Mouse (Mus musculus) gastrocnemius, postnatal 25 days (tissue): ENCODE results near the gene Asf1b. TPM values are rescaled to one million over a fixed set of nuclear protein-coding genes. Genes with fewer than 3 reads are reported as not detected.

Experiments used
- microRNA-seq, 2 experiments: library from miRNA; unstranded; fragments of <30 nt; microRNA quantifications; one replicate each; pipeline ENCODE4 v1.2.0; 2021; ENCODE audit warnings: borderline replicate concordance in 2 of 2
- total RNA-seq, 2 experiments: library from RNA; stranded (reverse); gene quantifications; 1 replicate in 1 of 2; 2 replicates in 1 of 2; pipeline ENCODE4 v1.2.3; 2021

Gene Asf1b
- total RNA-seq, 2 experiments from 2014 or later, result 0.54 to 0.96 TPM

Small RNA genes within 50 kb of the gene (microRNA-seq; reads per million reads assigned to microRNA genes)
- gene Gm44330, result 0 reads per million in 2 experiments
- gene Gm44450, result 0 reads per million in 2 experiments
- 6.4 to 6.6 reads per million in 2 experiments for gene Mir1199
- gene Mir8111, result 4.8 to 5.9 reads per million in 2 experiments

Other genes starting within 250 kb of the Asf1b start
- 10 to 100 TPM; 11.2 to 13.2 TPM for gene Ddx39, start 240.3 kb upstream of the Asf1b start, total RNA-seq
- 10 to 100 TPM; 21.7 to 26.2 TPM for gene Adgre5, start 214.2 kb upstream of the Asf1b start, total RNA-seq
- gene Adgrl1, start 55.4 kb upstream of the Asf1b start, total RNA-seq, result 10 to 100 TPM; 23.7 to 26.0 TPM
- gene Gm10644, start 302 bp upstream of the Asf1b start, total RNA-seq, result under 1 TPM; 0.24 to 0.26 TPM
- 100 to 1,000 TPM; 163 to 177 TPM for gene Prkaca, start 17.5 kb downstream of the Asf1b start, total RNA-seq
- gene Samd1, start 42.2 kb downstream of the Asf1b start, total RNA-seq, result 10 to 100 TPM; 15.6 to 16.7 TPM
- gene 1700067K01Rik, start 46.0 kb downstream of the Asf1b start, total RNA-seq, result under 1 TPM; 0.33 to 0.35 TPM
- 1 to 10 TPM; 3.3 to 5.9 TPM for gene 2210011C24Rik, start 56.7 kb downstream of the Asf1b start, total RNA-seq
- gene Palm3, start 66.0 kb downstream of the Asf1b start, total RNA-seq, result under 1 TPM; 0.26 to 0.32 TPM
- 1 to 10 TPM in 1 of 2 experiments, under 1 TPM in 1; 0.69 to 1.2 TPM for gene Il27ra, start 87.1 kb downstream of the Asf1b start, total RNA-seq
- not detected for gene Rln3, start 89.5 kb downstream of the Asf1b start, total RNA-seq
- 1 to 10 TPM; 1.3 to 1.6 TPM for gene Gm10643, start 109.6 kb downstream of the Asf1b start, total RNA-seq
- gene Rfx1, start 111.3 kb downstream of the Asf1b start, total RNA-seq, result 1 to 10 TPM; 3.6 to 4.4 TPM
- 1 to 10 TPM; 3.9 to 5.3 TPM for gene Dcaf15, start 149.3 kb downstream of the Asf1b start, total RNA-seq
- gene Podnl1, start 170.5 kb downstream of the Asf1b start, total RNA-seq, result not detected
- 10 to 100 TPM; 13.7 to 13.8 TPM for gene Cc2d1a, start 192.4 kb downstream of the Asf1b start, total RNA-seq
- gene 4930432K21Rik, start 192.5 kb downstream of the Asf1b start, total RNA-seq, result not detected
- not detected for gene Nanos3, start 229.7 kb downstream of the Asf1b start, total RNA-seq